Mouse (Mus musculus) testis, adult 2 months (tissue): ENCODE measurements around the gene Tesmin.

Experiments used
- CTCF ChIP-seq: fragments of 200-500 bp; IDR thresholded peaks from 2 replicates; pipeline ENCODE4 v1.5.1; 2012; ENCODE audit warnings: low read depth, mild to moderate bottlenecking, inconsistent platforms, low read length, moderate library complexity; ENCODE audit not compliant: control insufficient read depth, insufficient read depth, insufficient replicate concordance
- POLR2A ChIP-seq: fragments of 200-500 bp; IDR thresholded peaks from 2 replicates; pipeline ENCODE4 v1.6.1; 2012; ENCODE audit warnings: low read depth, mild to moderate bottlenecking, inconsistent platforms, low read length, moderate library complexity; ENCODE audit not compliant: control insufficient read depth

DNA sequence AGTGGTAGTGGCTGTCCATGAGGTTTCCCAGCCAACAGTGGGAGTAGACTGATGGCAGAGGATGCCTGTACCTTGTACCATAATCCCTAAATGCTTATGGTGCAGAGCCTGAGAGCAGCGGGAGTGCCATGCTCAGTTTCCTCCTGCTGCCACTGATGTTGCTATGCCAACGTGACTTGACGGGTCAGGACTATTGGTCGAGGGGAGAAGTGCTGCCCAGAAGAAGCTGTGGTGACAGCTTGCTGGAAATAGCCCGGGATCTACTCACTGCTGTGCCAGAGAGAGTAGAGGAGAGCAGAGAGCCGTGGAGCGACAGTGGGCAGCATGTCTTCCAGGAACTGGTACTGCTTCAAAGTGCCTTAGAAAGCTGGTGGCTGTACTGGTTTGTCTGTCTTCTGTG, 13.3 kb downstream of the Tesmin start:
- TF ChIP-seq CTCF (no peak), POLR2A (no peak)
